Mouse (Mus musculus) midbrain, postnatal 0 days (tissue): ENCODE measurements at regions not wholly inside any gene's neighbourhood (a gene's known extent, or its start where the extent isn't known, plus 50 kb on each side); places are given as distances from the start of the nearest gene placed in this dataset.

Experiments
- ATAC-seq: fragments of 200-750 bp; cut with Nextera tagmentation; 2 replicates; pipeline ENCODE4 v1.8.0; 2017; ENCODE audit warnings: moderate number of reproducible peaks, mild to moderate bottlenecking, moderate TSS enrichment, moderate library complexity; ENCODE audit not compliant: low FRiP score
- DNase-seq: peaks from one replicate; pipeline ENCODE4 v3.0.0-alpha.2; 2015; ENCODE audit warnings: low spot score
- H3K27ac ChIP-seq: fragments of 300-500 bp; sonication (generic); 2 replicates; pipeline ENCODE4 v1.5.1; 2014; ENCODE audit warnings: low read depth, mild to moderate bottlenecking, low read length, mixed read lengths
- H3K27me3 ChIP-seq: fragments of 300-500 bp; sonication (generic); 2 replicates; pipeline ENCODE4 v1.6.1; 2014; ENCODE audit warnings: low read length, control low read depth, mixed read lengths; ENCODE audit not compliant: insufficient read depth
- H3K36me3 ChIP-seq: fragments of 300-500 bp; sonication (generic); 2 replicates; pipeline ENCODE4 v1.6.1; 2014; ENCODE audit warnings: low read length, control low read depth, mixed read lengths; ENCODE audit not compliant: insufficient read depth
- H3K4me1 ChIP-seq: fragments of 300-500 bp; sonication (generic); 2 replicates; pipeline ENCODE4 v1.6.1; 2014; ENCODE audit warnings: mild to moderate bottlenecking, control low read depth, antibody characterized with exemption, low read length, mixed read lengths; ENCODE audit not compliant: insufficient read depth
- H3K4me2 ChIP-seq: fragments of 300-500 bp; sonication (generic); 2 replicates; pipeline ENCODE4 v1.6.1; 2014; ENCODE audit warnings: low read depth, mild to moderate bottlenecking, low read length, mixed read lengths; ENCODE audit not compliant: poor library complexity, severe bottlenecking
- H3K4me3 ChIP-seq: fragments of 300-500 bp; sonication (generic); 2 replicates; pipeline ENCODE4 v1.5.1; 2014; ENCODE audit warnings: low read depth, mild to moderate bottlenecking, low read length, moderate library complexity
- H3K9ac ChIP-seq: fragments of 300-500 bp; sonication (generic); replicated peaks from 2 replicates; pipeline ENCODE4 v1.6.1; 2014; ENCODE audit warnings: mild to moderate bottlenecking, low read length, moderate library complexity, mixed read lengths; ENCODE audit not compliant: poor library complexity, severe bottlenecking
- H3K9me3 ChIP-seq: fragments of 300-500 bp; sonication (generic); 2 replicates; pipeline ENCODE4 v1.6.1; 2016; ENCODE audit warnings: low read length, control low read depth
- CTCF ChIP-seq: IDR thresholded peaks from 2 replicates; pipeline ENCODE4 v1.5.1; 2016; ENCODE audit warnings: antibody characterized with exemption, mild to moderate bottlenecking
- WGBS: fragments of 180-500 bp; shearing (Covaris S2); extraction: QIAGEN DNeasy Blood & Tissue Kit; methylation state at CpG from one replicate; pipeline ENCODE4 v1.1.7; 2014; 5-methylcytosine and 5-hydroxymethylcytosine counted together

DNA sequence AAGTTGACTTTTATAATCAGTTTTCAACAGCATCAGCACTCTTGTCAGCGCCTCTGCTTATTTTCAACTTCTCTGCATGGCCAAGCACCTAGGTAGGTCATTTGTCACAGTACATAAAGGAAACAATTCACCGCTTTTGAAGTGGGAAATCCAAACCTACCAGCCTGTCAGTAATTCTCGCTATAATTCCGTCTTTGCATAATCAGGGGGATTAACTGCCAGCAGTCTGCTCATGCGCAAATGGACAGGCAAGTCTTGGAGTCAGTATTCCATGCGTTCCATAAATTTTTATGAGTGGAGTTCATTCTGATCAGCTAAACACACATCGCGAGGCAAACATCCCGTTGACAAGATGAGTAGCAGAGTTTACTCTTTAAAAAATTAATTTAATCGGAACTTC, 133.9 kb downstream of the Pcdh20 start:
- WGBS: 35% methylated on average over 10 of the region's 10 CpGs
- H3K27me3 ChIP-seq: no peaks in the 10 kb centered on the region
- no peak overlapping the region for H3K9ac ChIP-seq
- TF ChIP-seq CTCF: no peak
- no peak for ATAC-seq
- H3K36me3 ChIP-seq: no peaks in the 10 kb centered on the region
- no peak overlapping the region for H3K4me3 ChIP-seq
- peak; percentile 12 for DNase-seq
- H3K27ac ChIP-seq: no peak overlapping the region
- H3K4me2 ChIP-seq: no peak overlapping the region
- H3K4me1 ChIP-seq: no peaks in the 10 kb centered on the region
- no peaks in the 10 kb centered on the region for H3K9me3 ChIP-seq

GRCm38 (mm10) chr14:88330613-88331012, 140.6 kb downstream of the Pcdh20 start:
- no peak for TF ChIP-seq CTCF
- WGBS: 89% methylated on average over 2 of the region's 2 CpGs
- Histone ChIP-seq H3K27ac (no peak overlapping the region), H3K4me2 (no peak overlapping the region), H3K36me3 (no peaks in the 10 kb centered on the region), H3K9ac (no peak overlapping the region), H3K4me1 (no peaks in the 10 kb centered on the region), H3K27me3 (no peaks in the 10 kb centered on the region), H3K4me3 (no peak overlapping the region), H3K9me3 (no peaks in the 10 kb centered on the region)
- no peak for DNase-seq
- ATAC-seq: no peak

DNA sequence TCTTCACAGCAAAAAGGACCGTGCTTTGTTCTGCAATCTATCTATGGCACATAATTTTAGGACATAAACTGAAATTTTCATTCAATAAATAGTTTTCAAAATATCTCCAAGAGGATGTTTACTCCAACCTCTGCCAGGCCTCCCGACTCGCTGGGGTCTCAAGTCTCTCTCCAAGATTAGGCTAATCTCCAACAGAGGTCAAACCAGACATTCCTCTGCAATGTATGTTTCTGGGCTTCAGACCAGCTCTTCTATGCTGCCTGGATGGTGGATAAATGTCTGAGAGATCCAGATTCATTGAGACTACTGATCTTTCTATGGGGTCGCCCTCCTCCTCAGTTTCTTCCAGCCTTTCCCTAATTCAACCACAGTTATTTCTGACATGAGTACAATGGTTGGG, 144.8 kb downstream of the Pcdh20 start:
- WGBS: 87% methylated on average over 4 of the region's 4 CpGs
- no peaks in the 10 kb centered on the region for H3K9me3 ChIP-seq
- no peak overlapping the region for H3K4me2 ChIP-seq
- no peaks in the 10 kb centered on the region for H3K4me1 ChIP-seq
- ATAC-seq (no peak), DNase-seq (no peak)
- H3K27me3 ChIP-seq: no peaks in the 10 kb centered on the region
- no peak overlapping the region for H3K9ac ChIP-seq
- no peak overlapping the region for H3K4me3 ChIP-seq
- no peak for TF ChIP-seq CTCF
- H3K27ac ChIP-seq: no peak overlapping the region
- no peaks in the 10 kb centered on the region for H3K36me3 ChIP-seq

- no peaks in the 10 kb centered on the region for H3K9me3 ChIP-seq
- peak; percentile 63 for TF ChIP-seq CTCF
- WGBS: 35% methylated on average over 5 of the region's 5 CpGs
- no peak for ATAC-seq
- H3K9ac ChIP-seq: no peak overlapping the region
- H3K27ac ChIP-seq: no peak overlapping the region
- DNase-seq: peak; percentile 57
- H3K4me1 ChIP-seq: no peaks in the 10 kb centered on the region
- no peaks in the 10 kb centered on the region for H3K27me3 ChIP-seq
- no peaks in the 10 kb centered on the region for H3K36me3 ChIP-seq
- no peak overlapping the region for H3K4me3 ChIP-seq
- no peak overlapping the region for H3K4me2 ChIP-seq
These were observed 192.9 kb downstream of the Pcdh20 start for GRCm38 (mm10) chr14:88278327-88278726.

DNA sequence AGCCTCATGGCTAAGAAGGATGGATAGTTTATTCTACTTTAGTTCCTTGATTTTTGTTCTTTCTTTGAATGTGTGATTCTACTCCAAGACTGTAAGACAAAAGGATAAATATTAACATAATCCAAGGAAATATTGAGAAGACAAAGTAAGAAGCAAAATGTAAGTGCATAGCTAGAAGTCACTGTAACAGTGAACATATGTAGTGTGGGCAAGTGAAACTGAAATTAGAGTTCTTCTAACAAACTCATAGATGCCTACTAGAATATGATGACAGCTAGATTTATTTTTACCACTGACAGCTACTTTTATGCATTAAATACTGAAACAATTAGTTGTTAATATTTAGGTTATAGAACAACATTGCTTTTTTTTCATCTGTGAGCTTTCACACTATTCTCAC, 206.4 kb downstream of the Pcdh20 start:
- H3K27me3 ChIP-seq: no peaks in the 10 kb centered on the region
- H3K4me1 ChIP-seq: no peaks in the 10 kb centered on the region
- H3K27ac ChIP-seq: no peak overlapping the region
- no peak overlapping the region for H3K4me3 ChIP-seq
- H3K36me3 ChIP-seq: no peaks in the 10 kb centered on the region
- H3K4me2 ChIP-seq: no peak overlapping the region
- DNase-seq (no peak), ATAC-seq (no peak)
- H3K9ac ChIP-seq: no peak overlapping the region
- no peaks in the 10 kb centered on the region for H3K9me3 ChIP-seq
- no peak for TF ChIP-seq CTCF

- H3K4me2 ChIP-seq: no peak overlapping the region
- H3K4me1 ChIP-seq: no peaks in the 10 kb centered on the region
- no peak for DNase-seq
- no peaks in the 10 kb centered on the region for H3K36me3 ChIP-seq
- no peak overlapping the region for H3K9ac ChIP-seq
- no peaks in the 10 kb centered on the region for H3K9me3 ChIP-seq
- H3K27ac ChIP-seq: no peak overlapping the region
- no peak overlapping the region for H3K4me3 ChIP-seq
- ATAC-seq: no peak
- no peak for TF ChIP-seq CTCF
- no peaks in the 10 kb centered on the region for H3K27me3 ChIP-seq
These were observed 212.2 kb downstream of the Pcdh20 start for GRCm38 (mm10) chr14:88259034-88259433.

- TF ChIP-seq CTCF: no peak
- no peak for DNase-seq
These were observed 216.1 kb downstream of the Pcdh20 start for GRCm38 (mm10) chr14:88255131-88255530.

More at GRCm38 (mm10) chr14:88255131-88255530, 216.1 kb downstream of the Pcdh20 start:
- no peaks in the 10 kb centered on the region for H3K27me3 ChIP-seq
- WGBS: 52% methylated on average over 3 of the region's 3 CpGs
- no peaks in the 10 kb centered on the region for H3K36me3 ChIP-seq
- H3K27ac ChIP-seq: no peak overlapping the region
- H3K4me1 ChIP-seq: no peaks in the 10 kb centered on the region
- H3K4me3 ChIP-seq: no peak overlapping the region
- H3K9me3 ChIP-seq: no peaks in the 10 kb centered on the region
- no peak overlapping the region for H3K4me2 ChIP-seq
- no peak for ATAC-seq
- H3K9ac ChIP-seq: no peak overlapping the region
